Mouse (Mus musculus): ENCODE results near the gene Tmsb10.

Gene Tmsb10

DNA sequence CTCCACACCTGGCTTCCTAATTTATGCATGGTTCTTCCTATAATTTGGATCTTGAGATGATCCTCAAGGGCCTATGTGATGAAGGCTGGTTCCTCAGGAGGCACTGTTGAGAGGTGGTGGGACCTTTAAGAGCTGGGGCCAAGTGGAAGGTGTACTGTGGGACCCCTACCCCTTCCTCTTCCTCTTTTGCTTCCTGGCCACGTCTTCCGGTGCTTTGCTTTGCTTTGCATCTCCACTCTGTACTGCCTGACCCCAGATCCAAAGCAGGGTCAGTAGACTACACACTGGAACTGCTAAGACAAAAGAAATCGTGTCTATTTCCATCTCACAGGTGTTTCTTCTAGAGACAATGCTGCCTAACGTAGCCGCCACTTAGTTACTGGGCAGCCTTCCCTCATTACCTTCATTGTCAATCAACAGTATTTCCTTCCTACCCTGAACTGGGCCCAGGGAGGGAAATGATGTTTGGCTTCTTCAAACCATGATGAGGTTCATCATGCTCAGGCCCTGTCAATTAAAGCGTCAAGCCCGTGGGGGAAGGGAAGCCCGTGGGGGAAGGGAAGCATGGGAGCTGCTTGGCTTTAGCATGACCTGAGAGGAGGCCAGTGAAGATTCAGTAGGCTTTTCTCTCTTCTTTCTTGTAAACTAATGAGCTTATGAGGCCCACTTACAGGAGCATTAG lies 2.9 kb downstream of the Tmsb10 start:
- DNase-seq, result no peak

DNA sequence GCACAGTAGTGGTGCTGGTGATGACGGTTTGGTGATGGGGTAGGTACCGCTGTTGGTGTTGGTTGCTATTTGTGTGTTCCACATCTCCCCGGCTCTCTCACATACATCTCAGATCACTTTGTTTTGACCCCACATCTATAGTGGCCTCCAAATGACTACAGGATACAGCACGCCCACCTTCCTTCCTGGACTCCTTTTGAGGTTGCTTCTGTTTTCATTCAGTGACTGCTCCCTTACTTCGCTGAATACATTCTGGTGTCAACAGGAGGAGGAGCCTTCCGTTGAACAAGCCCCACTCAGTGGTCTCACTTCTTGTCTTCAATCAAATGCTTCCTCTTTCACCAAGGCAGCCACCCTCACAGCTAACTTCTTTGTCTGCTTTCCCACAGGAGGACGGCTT lies 3.8 kb downstream of the Tmsb10 start:
- DNase-seq, result no peak

DNA sequence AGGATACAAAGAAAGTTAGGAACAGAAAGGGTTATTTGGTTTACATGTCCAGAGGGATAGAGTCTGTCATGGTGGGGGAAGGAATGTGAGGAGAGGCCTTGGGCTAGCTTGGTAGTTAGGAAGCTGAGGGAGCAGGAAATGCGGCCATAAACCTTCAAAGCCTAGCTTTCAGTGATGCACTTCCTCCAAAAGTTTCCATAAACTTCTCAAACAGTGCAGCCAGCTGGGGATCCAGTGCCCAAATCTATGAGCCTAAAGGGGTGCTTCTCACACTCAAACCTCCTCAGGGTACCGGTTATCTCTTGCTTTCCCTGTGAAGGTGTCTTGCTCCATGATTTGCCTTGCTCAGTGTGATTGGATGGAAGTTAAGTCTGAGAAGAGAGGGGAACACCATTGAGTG lies 5.6 kb downstream of the Tmsb10 start:
- no peak for DNase-seq

DNA sequence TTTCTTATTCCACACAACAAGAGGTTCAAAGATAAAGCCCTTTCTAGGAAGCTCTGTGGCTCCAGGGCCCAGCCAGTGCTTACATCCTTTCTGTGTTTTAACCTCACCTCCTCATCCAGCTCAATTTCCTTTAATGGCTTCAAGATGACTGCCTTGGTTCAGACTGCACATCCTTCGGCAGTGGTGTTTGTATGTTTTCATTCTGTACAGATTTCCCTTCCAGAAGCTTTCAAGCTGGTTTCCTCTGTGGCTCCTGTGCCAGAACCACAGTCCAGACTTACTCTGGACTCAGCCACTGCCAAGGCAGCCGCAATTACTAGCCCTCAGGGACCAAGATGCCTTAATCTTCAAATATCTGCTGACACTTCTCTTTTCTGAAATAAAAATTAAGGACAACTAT lies 6.3 kb downstream of the Tmsb10 start:
- no peak for DNase-seq

DNA sequence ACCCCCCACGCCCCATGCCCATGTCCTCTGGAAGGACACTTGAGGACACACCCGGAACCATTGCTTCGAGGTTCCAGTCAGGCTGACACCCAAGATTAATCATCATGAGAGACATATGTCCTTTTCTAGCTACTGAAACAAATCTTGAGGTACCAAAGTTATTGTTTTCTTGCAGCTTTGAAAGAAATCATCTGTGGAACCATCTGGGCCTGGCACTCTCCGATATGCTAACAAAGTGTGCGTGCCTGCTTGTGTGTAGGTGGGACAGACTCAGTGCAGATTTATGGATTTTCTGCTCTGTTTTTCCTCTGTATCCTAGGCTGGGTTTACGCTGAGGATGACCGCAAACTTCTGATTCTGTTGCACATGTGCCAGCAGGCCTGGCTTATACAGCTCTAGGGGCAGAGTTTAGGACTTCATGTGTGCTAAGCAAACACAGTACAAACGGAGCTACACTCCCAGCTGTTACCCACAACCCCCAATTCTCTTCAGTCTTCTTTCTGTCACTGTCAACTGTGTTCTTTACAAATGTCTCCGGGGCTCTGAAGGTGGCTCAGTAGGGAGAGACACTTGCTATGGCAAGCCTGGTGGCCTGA lies 9.3 kb downstream of the Tmsb10 start:
- DNase-seq, result peak; percentile 41

DNA sequence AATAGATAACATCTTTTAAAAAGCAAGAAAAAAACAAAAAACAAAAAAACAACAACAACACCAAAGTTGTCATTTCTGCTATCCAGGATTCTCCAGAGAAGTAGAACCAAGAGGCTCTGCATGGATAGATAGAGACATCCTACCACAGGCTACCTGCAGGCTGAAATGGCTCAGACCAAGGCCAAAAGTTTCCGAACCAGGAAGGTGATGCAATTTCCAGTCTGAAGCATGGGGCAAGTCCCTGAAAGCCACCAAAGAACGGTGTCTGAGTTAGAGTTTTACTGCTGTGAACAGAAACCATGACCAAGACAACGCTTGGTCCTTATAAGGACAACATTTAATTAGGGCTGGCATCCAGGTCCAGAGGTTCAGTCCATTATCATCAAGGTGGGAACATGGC lies 10.2 kb downstream of the Tmsb10 start:
- DNase-seq, result no peak

DNA sequence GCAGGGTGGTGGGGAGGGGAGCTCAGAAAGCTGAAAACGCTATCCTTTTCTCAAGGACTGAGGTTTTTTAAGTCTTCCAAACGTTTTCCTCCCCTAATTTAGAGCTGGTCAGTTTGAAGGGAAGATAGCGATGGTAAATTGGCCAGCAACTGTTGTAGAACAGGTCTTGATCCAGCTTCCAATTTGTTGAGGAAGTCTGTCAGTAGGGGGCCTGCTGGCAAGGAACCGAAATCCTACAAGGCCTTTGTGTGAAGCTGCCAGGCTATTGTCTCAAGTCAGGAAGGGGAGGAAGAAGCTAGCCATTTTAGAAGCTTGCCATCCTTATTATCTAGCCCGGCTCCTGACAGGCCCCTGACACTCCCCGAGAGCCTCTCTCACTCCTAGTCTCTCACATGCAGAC lies 10.6 kb downstream of the Tmsb10 start:
- no peak for DNase-seq

DNA sequence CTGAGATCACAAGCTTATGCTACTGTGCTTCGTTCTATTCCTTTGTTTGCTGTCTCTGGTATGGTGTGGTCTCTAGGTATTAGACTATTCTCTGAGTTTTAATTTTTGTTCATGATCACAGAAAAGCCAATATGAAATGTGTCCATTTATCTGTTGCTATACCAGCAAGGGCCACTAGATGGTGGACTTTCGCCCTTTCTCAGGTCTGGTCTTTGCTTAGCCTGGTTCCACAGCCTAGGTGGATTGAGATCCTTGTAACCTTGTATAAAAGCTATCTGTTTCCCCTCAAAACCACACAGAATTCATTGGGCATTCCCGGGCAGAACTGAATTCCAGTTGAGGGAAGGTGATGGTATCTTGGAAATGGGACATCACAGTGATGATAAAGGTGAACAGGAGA lies 18.1 kb downstream of the Tmsb10 start:
- peak; percentile 68 for DNase-seq

DNA sequence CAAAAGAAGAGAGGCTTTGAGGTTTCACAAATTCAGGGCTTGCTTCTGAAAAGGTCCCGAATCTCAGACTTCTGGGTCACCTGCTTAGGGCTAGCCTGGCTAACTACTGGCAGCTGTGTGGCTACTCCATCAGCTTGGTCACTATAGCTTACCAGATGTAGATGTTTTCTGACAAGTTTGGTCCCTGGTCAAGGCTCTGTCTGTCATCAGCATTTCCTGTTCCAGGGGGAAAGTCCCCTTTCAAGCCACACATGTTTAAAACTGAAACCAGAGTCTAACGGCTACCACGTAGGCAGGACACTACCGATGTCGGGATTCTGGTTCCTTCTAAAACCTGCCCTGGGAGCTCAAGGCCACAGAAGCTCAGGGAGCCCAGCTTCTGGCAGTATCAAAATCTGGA lies 20.7 kb downstream of the Tmsb10 start:
- DNase-seq, result no peak

DNA sequence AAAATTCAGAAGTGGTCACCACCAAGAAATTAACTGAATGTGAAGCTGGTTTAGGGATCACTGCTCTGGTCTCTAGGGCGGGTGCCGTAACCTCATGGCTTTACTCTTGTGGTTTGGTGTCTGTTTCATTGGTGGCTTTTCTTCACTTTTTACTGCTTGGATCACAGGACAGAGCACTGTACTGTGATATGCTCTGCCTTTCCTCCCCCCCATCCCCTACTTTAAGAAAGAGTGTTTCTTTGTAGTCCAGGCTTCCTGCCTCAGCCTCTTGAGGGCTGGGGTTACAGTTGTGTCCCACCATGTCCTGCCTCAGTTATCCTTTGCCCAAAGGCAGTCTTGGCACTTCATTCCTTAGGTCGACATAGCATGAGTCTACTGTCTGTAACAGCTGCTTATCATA lies 21.1 kb downstream of the Tmsb10 start:
- no peak for DNase-seq

DNA sequence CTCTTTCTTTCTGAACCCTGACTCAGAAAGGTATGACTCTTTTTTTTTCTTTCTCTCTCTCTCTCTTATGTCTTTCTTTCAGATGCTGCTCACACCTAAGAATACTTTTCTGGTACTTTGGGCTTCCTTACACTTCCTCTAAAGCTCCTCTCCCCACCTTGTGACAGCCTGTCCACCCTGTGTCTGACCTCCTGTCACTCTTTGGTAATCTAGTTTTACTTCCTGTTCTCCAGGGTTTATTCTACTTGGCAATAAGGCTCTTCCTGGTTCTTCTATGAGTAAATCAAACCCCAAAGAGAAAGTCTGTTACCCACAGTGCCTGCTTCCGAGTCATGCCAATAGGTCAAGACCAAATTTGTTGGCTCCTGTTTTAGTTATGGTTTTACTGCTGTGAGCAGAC lies 25.6 kb downstream of the Tmsb10 start:
- DNase-seq, result no peak

DNA sequence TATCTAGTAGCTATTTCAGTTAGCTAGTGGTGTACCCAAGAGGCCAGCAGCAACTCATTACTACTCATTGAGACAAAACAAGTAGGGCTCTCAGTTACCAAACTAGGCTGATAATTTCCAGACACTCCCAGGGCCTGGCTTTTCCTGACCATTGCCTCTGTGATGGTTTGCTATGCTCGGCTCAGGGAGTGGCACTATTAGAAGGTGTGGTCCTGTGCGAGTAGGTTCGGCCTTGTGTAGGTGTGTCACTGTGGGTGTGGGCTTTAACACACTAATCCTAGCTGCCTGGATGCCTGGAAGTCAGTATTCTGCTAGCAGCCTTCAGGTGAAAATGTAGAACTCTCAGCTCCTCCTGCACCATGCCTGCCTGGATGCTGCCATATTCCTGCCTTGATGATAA lies 27.0 kb downstream of the Tmsb10 start:
- DNase-seq, result no peak

DNA sequence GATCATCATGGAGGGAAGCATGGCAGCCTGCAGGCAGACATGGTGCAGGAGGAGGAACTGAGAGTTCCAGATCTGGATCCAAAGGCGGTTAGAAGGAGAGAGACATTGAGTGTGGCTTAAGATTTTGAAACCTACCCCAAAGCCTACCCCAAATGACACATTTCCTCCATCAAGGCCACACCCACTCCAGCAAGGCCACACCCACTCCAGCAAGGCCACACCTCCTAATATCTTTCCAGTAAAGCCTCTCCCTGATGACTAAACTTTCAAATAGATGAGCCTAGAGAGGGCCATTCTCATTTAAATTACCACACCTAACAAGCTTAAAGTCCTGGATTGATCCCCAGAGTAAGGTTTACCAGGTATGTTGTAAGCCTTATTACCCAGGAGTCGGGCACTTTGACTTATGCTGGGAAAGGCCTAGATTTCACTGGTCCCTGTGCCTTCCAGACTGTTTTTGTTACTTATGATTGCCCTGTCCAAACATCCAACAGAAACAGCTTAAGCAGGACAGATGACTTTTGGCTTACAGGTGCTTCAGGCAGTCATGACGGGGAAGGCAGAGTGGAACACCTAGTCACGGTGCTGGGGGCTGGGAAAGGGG lies 28.7 kb downstream of the Tmsb10 start:
- DNase-seq, result no peak

DNA sequence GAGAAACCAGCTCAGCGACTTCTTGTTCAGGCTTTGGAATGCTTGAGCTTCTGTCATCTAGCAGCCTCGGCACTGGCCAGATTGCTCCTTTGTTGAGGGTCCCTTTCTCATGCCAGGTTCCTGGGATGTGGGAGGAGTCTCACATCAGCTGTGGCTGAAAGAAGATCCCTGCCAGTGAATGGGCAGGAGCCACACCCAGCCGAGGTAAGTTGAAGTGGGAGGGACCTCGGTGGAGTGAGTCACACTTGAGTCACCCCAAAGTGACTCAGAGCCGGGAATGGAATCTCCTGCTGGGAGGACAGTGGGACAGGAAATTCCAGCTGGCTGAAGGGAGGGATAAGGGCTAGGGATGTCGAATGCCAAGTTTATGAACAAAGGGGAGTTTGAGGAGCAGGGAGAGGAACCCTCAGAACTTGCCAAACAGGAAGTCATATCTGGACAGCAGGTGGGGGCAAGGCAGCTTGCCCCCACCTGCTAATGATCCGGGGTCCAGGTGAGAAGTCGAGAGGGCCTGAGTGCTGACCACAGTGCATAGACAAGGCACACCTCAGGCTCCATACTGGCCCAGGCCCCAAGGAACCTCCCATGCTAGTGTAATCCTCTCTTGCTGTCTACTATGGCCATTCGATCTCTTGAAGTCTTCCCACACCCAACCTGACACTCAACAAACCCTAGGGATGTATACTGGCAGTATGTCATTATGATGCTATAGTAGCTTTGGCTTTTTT lies 31.6 kb downstream of the Tmsb10 start:
- no peak for DNase-seq

DNA sequence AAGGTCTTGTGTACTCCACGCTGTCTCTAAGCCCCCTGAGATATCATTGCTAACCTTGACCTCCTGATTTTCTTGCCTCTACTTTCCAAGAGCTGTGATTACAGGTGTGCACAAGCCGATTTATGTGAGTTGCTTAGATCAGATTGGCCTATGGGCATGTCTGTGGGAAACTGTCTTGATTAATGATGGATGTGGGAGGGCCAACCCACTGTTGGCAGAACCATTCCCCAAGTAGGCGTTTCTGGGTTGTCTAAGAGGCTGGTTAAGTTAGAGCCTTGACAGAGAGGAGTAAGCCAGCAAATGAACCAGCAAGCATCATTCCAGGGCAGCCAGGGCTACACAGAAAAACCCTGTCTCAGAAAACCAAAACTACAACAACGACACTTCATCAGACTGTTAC lies 32.5 kb downstream of the Tmsb10 start:
- DNase-seq, result no peak

DNA sequence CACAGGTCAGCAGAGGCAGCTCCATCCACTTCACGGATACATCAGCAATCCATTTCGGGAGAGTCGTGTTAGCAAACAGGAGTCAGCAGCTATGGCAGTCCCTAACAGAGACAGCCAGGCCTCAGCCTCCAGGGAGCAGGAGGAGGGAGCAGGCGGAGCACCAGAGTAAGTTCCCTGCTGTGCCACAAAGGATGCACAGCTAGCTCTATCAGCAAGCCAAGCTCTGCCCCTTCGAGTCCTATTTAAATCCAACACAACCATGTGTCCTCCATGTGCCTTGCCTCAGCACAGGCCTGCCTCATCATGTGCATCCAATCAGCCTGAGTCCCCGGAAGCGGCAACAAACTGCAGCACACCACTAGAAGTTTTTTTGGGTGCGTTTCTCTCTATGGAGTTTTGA lies 35.2 kb downstream of the Tmsb10 start:
- no peak for DNase-seq

DNA sequence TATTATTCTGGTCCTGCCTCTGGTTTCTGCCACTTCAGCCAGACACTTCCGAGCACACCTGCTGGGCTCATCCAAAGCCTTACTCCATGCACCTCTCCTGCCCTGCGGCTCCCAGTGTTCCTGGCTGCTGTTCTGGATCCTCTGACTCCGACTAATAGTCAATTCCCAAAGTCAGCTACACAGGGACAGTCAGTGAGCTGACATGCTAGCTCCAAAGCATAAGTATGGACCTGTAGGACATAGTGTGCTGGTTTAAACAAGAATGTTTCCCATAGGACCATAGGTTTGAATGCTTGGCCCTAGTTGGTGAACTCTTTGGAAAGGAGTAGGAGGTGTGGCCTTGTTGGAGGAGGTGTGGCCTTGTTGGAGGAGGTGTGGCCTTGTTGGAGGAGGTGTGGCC lies 37.5 kb downstream of the Tmsb10 start:
- no peak for DNase-seq

DNA sequence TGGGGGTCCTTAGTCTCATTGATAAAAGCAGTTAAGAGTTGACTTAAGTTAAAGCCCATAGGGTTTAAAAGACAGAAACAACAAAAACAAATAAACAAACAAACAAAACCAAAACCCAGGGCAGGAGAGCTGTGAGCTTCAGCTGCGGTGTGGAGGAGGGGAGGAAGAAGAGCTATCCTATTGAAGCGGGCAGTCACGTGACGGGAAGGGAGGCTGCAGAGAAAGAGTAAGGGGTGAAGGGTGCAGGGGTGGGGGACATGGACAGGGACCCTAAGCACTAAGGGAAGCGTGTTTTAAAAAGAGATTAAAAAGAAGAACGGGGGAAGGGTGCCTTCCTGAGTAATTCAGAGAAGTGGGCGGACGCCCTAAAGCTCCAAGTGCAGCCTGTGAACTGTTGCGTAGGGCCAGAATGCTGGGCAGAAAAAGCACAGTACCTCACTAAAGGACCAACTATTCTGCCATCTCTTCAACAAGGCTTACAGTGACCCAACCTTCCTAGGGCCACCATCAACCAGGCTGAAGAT lies 40.0 kb downstream of the Tmsb10 start:
- DNase-seq, result no peak

DNA sequence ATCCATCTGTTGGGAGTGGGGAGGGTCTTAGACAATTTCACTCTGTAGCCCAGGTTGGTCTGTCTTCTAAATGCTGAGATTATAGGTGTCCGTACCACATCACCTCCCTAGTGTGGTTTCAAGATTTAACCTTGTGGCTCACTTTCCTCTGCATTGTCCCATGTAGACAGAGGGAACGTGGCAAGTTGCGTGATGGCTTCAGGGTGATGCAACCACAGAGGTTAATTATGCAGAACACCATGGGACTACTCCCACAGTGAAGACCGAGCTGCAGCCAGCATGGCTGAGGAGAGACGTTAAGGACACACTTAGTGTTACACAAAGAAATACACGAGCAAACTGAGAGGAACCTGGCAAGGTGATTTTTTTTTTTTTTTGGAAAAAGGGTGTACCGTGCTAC lies 42.2 kb downstream of the Tmsb10 start:
- DNase-seq, result no peak

DNA sequence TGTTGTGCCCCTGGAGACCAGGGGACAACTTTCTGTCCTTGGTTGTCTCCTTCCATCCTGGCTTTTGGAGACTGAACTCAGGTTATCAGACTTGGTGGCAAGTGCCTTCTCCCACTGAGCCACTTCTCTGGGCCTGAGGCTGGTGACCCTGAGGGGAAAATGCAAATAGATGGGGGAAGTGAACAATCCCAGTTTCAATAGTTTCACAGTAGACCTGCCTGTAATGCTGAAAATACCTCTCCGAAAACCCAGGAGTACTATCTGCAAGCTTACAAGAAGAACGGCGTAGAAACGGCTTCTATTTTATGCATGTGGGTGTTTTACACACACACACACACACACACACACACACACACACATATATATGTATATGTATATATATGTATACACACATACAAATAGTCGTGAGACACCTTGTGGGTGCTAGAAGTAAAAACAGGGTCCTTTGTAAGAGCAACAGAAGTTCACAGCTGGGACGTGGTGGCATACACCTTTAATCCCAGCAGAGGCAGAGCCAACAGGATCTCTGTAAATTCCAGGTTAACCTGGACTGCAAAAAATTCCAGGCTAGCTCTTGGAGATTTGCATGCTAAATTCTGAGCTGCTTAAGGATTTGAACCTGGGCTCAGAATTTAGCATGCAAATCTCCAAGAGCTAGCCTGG lies 44.3 kb downstream of the Tmsb10 start:
- no peak for DNase-seq

DNA sequence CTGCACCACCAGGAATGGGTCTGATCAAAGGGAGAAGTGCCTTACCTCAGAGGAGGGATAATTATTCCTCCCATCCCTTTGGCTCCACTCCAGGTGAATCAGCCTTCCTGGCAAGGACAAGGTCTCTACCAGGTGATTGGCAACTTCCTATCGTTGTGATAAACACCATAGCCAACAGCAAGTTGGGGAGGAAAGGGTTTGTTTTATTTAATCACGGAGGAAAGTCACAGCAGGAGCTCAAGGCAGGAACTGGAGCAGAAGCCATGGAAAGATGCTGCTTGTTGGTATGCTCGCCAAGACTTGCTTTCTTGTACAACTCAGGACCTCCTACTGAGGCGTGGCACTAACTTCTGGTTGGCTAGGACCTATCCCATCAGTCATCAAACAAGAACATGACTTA lies 47.3 kb downstream of the Tmsb10 start:
- DNase-seq, result no peak

All from right cerebral cortex, postnatal 14 days (tissue).